Mouse (Mus musculus): ENCODE measurements around the gene Nck2. TPM values are rescaled to one million over a fixed set of nuclear protein-coding genes. Genes with fewer than 3 reads are reported as not detected.

The Nck2 gene
- polyA plus RNA-seq, 1 experiment from 2014 or later = 37.4 TPM

GRCm38 (mm10) chr1:43450811-43451210 lies 6.4 kb downstream of the Nck2 start:
- in situ Hi-C loops (cut with MboI; ENCODE audit: low pct_unique_long_range_greater_than_20kb) = no loop called here
- no peaks in the 10 kb centered on the region for H3K27me3 ChIP-seq
- TF ChIP-seq CTCF (IDR thresholded peaks at IDR 0.05) = no peak
- ChIA-PET POLR2A (no interaction called here), CTCF (no interaction called here)
- ATAC-seq (no peak), DNase-seq (ENCODE audit: low read depth, low spot score) (no peak)

- ATAC-seq = no peak
- in situ Hi-C loops (cut with MboI; ENCODE audit: low pct_unique_long_range_greater_than_20kb) = no loop called here
- POLR2A ChIA-PET = no interaction called here
These were observed 9.3 kb downstream of the Nck2 start for GRCm38 (mm10) chr1:43453683-43454082.

GRCm38 (mm10) chr1:43454741-43455140 lies 10.4 kb downstream of the Nck2 start:
- ChIA-PET POLR2A (interaction anchor here (0.7 kb wide), 1 partner anchor 23 kb away, joined by 4 read pairs; no protein-coding TSS in a partner anchor), CTCF (interaction anchor here (1.5 kb wide), 1 partner anchor 129 kb away, joined by 4 read pairs; no protein-coding TSS in a partner anchor)
- ATAC-seq = no peak
- in situ Hi-C loops (cut with MboI; ENCODE audit: low pct_unique_long_range_greater_than_20kb) = no loop called here
- TF ChIP-seq CTCF (IDR thresholded peaks at IDR 0.05) = no peak
- H3K27me3 ChIP-seq = no peaks in the 10 kb centered on the region
- no peak for DNase-seq (ENCODE audit: low read depth, low spot score)

More at GRCm38 (mm10) chr1:43453683-43454082, 9.3 kb downstream of the Nck2 start:
- no peak for TF ChIP-seq CTCF (IDR thresholded peaks at IDR 0.05)
- no peak for DNase-seq (ENCODE audit: low read depth, low spot score)
- no peaks in the 10 kb centered on the region for H3K27me3 ChIP-seq
- CTCF ChIA-PET = no interaction called here

DNA sequence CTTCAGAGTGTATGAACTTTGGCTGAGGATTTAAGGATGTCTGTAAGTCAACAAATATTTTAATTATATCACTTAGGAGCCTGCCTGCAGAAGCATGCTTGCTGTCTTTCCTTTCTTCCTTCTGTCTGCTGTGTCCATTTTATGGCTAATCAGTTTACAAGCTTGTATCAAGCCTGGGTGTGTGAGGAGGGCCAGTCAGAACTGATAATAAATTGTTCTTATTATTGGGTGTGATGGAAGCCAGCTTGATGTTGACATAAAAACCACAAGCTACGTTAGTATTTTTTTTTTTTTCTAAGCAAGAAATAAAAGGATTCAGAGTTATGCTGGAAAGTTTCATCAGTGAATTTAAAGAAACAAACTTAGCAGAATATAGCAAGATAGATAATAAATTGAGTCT lies 10.8 kb downstream of the Nck2 start:
- TF ChIP-seq CTCF (IDR thresholded peaks at IDR 0.05) = no peak
- no peaks in the 10 kb centered on the region for H3K27me3 ChIP-seq
- ChIA-PET CTCF (interaction anchor here (1.5 kb wide), 1 partner anchor 128 kb away, joined by 4 read pairs; no protein-coding TSS in a partner anchor), POLR2A (interaction anchor here (0.7 kb wide), 1 partner anchor 22 kb away, joined by 4 read pairs; no protein-coding TSS in a partner anchor)
- no peak for ATAC-seq
- DNase-seq (ENCODE audit: low read depth, low spot score) = no peak
- in situ Hi-C loops (cut with MboI; ENCODE audit: low pct_unique_long_range_greater_than_20kb) = no loop called here

GRCm38 (mm10) chr1:43457012-43457766 lies 12.8 kb downstream of the Nck2 start:
- in situ Hi-C loops (cut with MboI; ENCODE audit: low pct_unique_long_range_greater_than_20kb) = no loop called here
- DNase-seq (ENCODE audit: low read depth, low spot score) (no peak), ATAC-seq (no peak)
- ChIA-PET CTCF (no interaction called here), POLR2A (no interaction called here)
- no peak for TF ChIP-seq CTCF (IDR thresholded peaks at IDR 0.05)
- no peaks in the 10 kb centered on the region for H3K27me3 ChIP-seq

GRCm38 (mm10) chr1:43460468-43460867 lies 16.1 kb downstream of the Nck2 start:
- TF ChIP-seq CTCF (IDR thresholded peaks at IDR 0.05) = no peak
- DNase-seq (ENCODE audit: low read depth, low spot score) (no peak), ATAC-seq (no peak)
- CTCF ChIA-PET = no interaction called here
- H3K27me3 ChIP-seq = no peaks in the 10 kb centered on the region
- POLR2A ChIA-PET = no interaction called here
- in situ Hi-C loops (cut with MboI; ENCODE audit: low pct_unique_long_range_greater_than_20kb) = no loop called here

- POLR2A ChIA-PET = no interaction called here
- in situ Hi-C loops (cut with MboI; ENCODE audit: low pct_unique_long_range_greater_than_20kb) = no loop called here
These were observed 18.3 kb downstream of the Nck2 start for GRCm38 (mm10) chr1:43462666-43463065.

GRCm38 (mm10) chr1:43463941-43464682 lies 19.7 kb downstream of the Nck2 start:
- ChIA-PET POLR2A (interaction anchor here (0.8 kb wide), 1 partner anchor 17 kb away, joined by 3 read pairs; no protein-coding TSS in a partner anchor), CTCF (no interaction called here)
- no peak for TF ChIP-seq CTCF (IDR thresholded peaks at IDR 0.05)
- DNase-seq (ENCODE audit: low read depth, low spot score) (no peak), ATAC-seq (no peak)
- in situ Hi-C loops (cut with MboI; ENCODE audit: low pct_unique_long_range_greater_than_20kb) = no loop called here
- no peaks in the 10 kb centered on the region for H3K27me3 ChIP-seq

More at GRCm38 (mm10) chr1:43462666-43463065, 18.3 kb downstream of the Nck2 start:
- DNase-seq (ENCODE audit: low read depth, low spot score) (no peak), ATAC-seq (no peak)
- CTCF ChIA-PET = interaction anchor here (2.3 kb wide), 1 partner anchor 11 kb away, joined by 9 read pairs; no protein-coding TSS in a partner anchor
- no peak for TF ChIP-seq CTCF (IDR thresholded peaks at IDR 0.05)
- no peaks in the 10 kb centered on the region for H3K27me3 ChIP-seq

GRCm38 (mm10) chr1:43464976-43465375 lies 20.6 kb downstream of the Nck2 start:
- ChIA-PET POLR2A (no interaction called here), CTCF (no interaction called here)
- no peaks in the 10 kb centered on the region for H3K27me3 ChIP-seq
- ATAC-seq (no peak), DNase-seq (ENCODE audit: low read depth, low spot score) (no peak)
- no peak for TF ChIP-seq CTCF (IDR thresholded peaks at IDR 0.05)
- in situ Hi-C loops (cut with MboI; ENCODE audit: low pct_unique_long_range_greater_than_20kb) = no loop called here

GRCm38 (mm10) chr1:43465957-43466624 lies 21.7 kb downstream of the Nck2 start:
- no peaks in the 10 kb centered on the region for H3K27me3 ChIP-seq
- in situ Hi-C loops (cut with MboI; ENCODE audit: low pct_unique_long_range_greater_than_20kb) = no loop called here
- DNase-seq (ENCODE audit: low read depth, low spot score) (no peak), ATAC-seq (no peak)
- ChIA-PET CTCF (no interaction called here), POLR2A (no interaction called here)
- no peak for TF ChIP-seq CTCF (IDR thresholded peaks at IDR 0.05)

All from Patski (cell line).